ENCODE assay signal across 7 mouse cellular contexts in the genomic region with DNA sequence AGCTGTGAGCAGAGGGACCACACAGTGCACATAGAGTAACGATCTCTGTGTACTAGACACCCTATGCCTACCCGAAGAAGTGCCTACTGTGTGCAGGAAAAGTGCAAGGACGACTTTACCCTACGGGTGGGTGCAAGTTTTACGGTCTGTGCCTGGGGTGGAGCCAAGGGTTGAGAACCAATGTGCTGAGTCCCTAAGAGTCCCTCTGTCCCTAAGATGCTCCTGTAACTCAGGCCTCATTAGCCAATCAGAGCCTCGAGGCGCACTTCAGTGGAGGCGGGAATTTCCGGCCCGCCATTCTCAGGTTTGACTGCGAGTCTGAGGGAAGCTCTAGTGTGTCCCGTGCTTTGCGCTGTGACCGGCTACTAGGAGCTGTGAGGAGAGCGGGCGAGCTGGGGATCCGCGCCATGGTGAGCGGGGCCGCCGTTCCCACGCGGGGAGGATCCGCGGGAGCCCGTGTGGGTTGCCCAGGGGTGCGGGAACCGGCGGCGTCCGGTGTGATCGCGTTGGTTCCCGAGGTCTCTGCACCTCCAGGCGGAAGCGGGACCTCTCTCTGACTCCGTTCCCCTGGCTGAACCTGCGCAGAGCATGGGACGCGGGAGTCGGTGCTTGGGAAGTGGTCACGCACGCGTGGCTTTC. TPM values are rescaled to one million over a fixed set of nuclear protein-coding genes. Genes with fewer than 3 reads are reported as not detected.
DNase-seq lines count a peak whose midpoint lies in the region; ATAC-seq lines count a peak whose summit lies in the region.
"Not testable (repeated sequence)": the region's sequence is repeated elsewhere in the genome, so short reads cannot be mapped to it uniquely, and the experiment has no call there.

No protein-coding gene starts in this region.

- not testable (repeated sequence) for H3K4me2 ChIP-seq in lung, embryonic 16.5 days (ENCODE audit: low read depth, low read length)

- not testable (repeated sequence) for H3K4me3 ChIP-seq in lung, embryonic 16.5 days (ENCODE audit: low read length)

- H3K36me3 ChIP-seq in lung, embryonic 16.5 days (ENCODE audit: control insufficient read depth, insufficient read depth, low read length) = not testable (repeated sequence)

- H3K27me3 ChIP-seq in lung, embryonic 16.5 days (ENCODE audit: control insufficient read depth, insufficient read depth, low read depth, low read length) = not testable (repeated sequence)

- H3K9me3 ChIP-seq in lung, embryonic 16.5 days (ENCODE audit: control insufficient read depth, low read length) = not testable (repeated sequence)

- H3K9ac ChIP-seq in lung, embryonic 16.5 days (ENCODE audit: low read length) = not testable (repeated sequence)

- no CpG with 5 or more reads among the region's 44 CpGs for WGBS in lung, embryonic 16.5 days

- peak; percentile 21 for DNase-seq in cerebellum, adult 11-12 months
- peak; percentile 11 to 56 for DNase-seq in heart, adult 18-20 months
- peak; percentile 26 to 60 for DNase-seq in heart, postnatal 36 days
- DNase-seq in layer of hippocampus, adult 9-11 months = peak; percentile 1
- peak; percentile 10 for DNase-seq in right cerebral cortex, adult 18-20 months
- peak; percentile 34 to 54 for DNase-seq in thymus, postnatal 36 days

- H3K27ac ChIP-seq in lung, embryonic 16.5 days (ENCODE audit: low read length) = not testable (repeated sequence)

- H3K4me1 ChIP-seq in lung, embryonic 16.5 days (replicated peaks; ENCODE audit: control insufficient read depth, insufficient read depth, low read length) = not testable (repeated sequence)

- intact Hi-C loops in heart, postnatal 36 days (cut with DNase I) = not testable (repeated sequence)

- peak; percentile 36; the same call in 1 of the 2 replicates for ATAC-seq in lung, embryonic 16.5 days (ENCODE audit: low read depth)

RNA-seq across cellular contexts. Expression of a gene that starts 48.2 kb away (rescaled TPM):
- 1 to 10 TPM in 1 of 2 experiments, under 1 TPM in 1; 0.74 to 1.0 TPM for total RNA-seq in heart, adult 18-20 months (2021)
- under 1 TPM; 0.46 to 0.92 TPM for total RNA-seq in heart, postnatal 36 days (2021)
- polyA plus RNA-seq in lung, embryonic 16.5 days (2015; fragmentation: Nextera tagmentation; extraction: Ambion mirVana) = 3.0 and 4.7 TPM in 2 replicates
